Mouse (Mus musculus) kidney, postnatal 0 days (tissue): ENCODE data around the gene Pde4d. TPM values are rescaled to one million over a fixed set of nuclear protein-coding genes. Genes with fewer than 3 reads are reported as not detected.

Experiments used
- ATAC-seq: fragments of 200-750 bp; cut with Nextera tagmentation; replicated peaks from 2 replicates; pipeline ENCODE4 v1.8.0; 2017; ENCODE audit warnings: low read depth, moderate number of reproducible peaks, moderate TSS enrichment, moderate library complexity; ENCODE audit not compliant: low FRiP score
- DNase-seq: peaks from one replicate; pipeline ENCODE4 v3.0.0-alpha.2; 2016; ENCODE audit warnings: low spot score
- H3K27ac ChIP-seq: fragments of 300-500 bp; sonication (generic); 2 replicates; pipeline ENCODE4 v1.5.1; 2014; ENCODE audit warnings: mild to moderate bottlenecking
- H3K27me3 ChIP-seq: fragments of 300-500 bp; sonication (generic); 2 replicates; pipeline ENCODE4 v1.6.1; 2014; ENCODE audit warnings: low read length, mixed read lengths; ENCODE audit not compliant: insufficient read depth
- H3K36me3 ChIP-seq: fragments of 300-500 bp; sonication (generic); 2 replicates; pipeline ENCODE4 v1.6.1; 2014; ENCODE audit warnings: low read length, mixed read lengths; ENCODE audit not compliant: insufficient read depth
- H3K4me1 ChIP-seq: fragments of 300-500 bp; sonication (generic); replicated peaks from 2 replicates; pipeline ENCODE4 v1.6.1; 2014; ENCODE audit warnings: antibody characterized with exemption, low read length, mixed read lengths; ENCODE audit not compliant: insufficient read depth
- H3K4me2 ChIP-seq: fragments of 300-500 bp; sonication (generic); 2 replicates; pipeline ENCODE4 v1.6.1; 2014; ENCODE audit warnings: mild to moderate bottlenecking, low read length, moderate library complexity, mixed read lengths
- H3K4me3 ChIP-seq: fragments of 300-500 bp; sonication (generic); replicated peaks from 2 replicates; pipeline ENCODE4 v1.5.1; 2014; ENCODE audit warnings: low read depth, low read length
- H3K9ac ChIP-seq: fragments of 300-500 bp; sonication (generic); 2 replicates; pipeline ENCODE4 v1.6.1; 2014; ENCODE audit warnings: low read depth, low read length
- H3K9me3 ChIP-seq: fragments of 300-500 bp; sonication (generic); replicated peaks from 2 replicates; pipeline ENCODE4 v1.6.1; 2016; ENCODE audit warnings: low read length, inconsistent platforms, mixed read lengths
- CTCF ChIP-seq: IDR thresholded peaks from 2 replicates; pipeline ENCODE4 v1.5.1; 2016; ENCODE audit warnings: antibody characterized with exemption, low read depth, mild to moderate bottlenecking, moderate library complexity
- WGBS: fragments of 180-500 bp; shearing (Covaris S2); extraction: QIAGEN DNeasy Blood & Tissue Kit; methylation state at CpG from one replicate; pipeline ENCODE4 v1.1.7; 2014; 5-methylcytosine and 5-hydroxymethylcytosine counted together
- polyA plus RNA-seq: library from polyadenylated mRNA; unstranded; fragments of >200 nt; fragmentation: Nextera tagmentation; extraction: Ambion mirVana; gene quantifications from 2 replicates; pipeline ENCODE4 v1.2.1, GENCODE M21; 2015

Pde4d gene
- polyA plus RNA-seq, 1 experiment from 2014 or later: 7.1 TPM

DNA sequence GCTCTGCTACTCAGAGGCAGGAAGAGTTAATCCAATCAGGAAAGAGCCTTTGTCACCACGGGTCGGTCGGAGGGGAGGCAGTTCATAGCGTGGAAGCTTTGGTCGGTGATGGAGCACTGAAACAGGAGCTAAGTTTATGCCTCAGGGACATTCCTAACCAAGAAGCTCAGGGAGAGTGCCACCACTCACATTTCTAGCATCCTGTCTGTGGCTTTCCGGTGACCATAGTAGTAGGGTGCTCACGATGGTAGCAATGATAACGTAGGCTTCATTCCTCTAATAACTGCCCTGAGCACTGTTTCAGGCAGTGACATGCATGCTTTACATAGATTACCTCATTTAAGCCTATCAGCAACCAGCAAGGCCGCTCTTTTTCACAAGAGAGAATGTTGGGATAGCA is 755.8 kb downstream of the Pde4d start:
- Histone ChIP-seq H3K4me3 (no peak overlapping the region), H3K4me2 (no peak overlapping the region), H3K9ac (no peak overlapping the region), H3K9me3 (no peaks in the 10 kb centered on the region), H3K4me1 (no peaks in the 10 kb centered on the region), H3K27ac (no peak overlapping the region), H3K36me3 (no peaks in the 10 kb centered on the region), H3K27me3 (no peaks in the 10 kb centered on the region)
- no peak for TF ChIP-seq CTCF
- ATAC-seq (no peak), DNase-seq (no peak)
- WGBS: 44% methylated on average over 9 of the region's 9 CpGs

- Histone ChIP-seq H3K27ac (no peak overlapping the region), H3K36me3 (no peaks in the 10 kb centered on the region), H3K9me3 (no peaks in the 10 kb centered on the region), H3K9ac (no peak overlapping the region), H3K4me2 (no peak overlapping the region), H3K4me3 (no peak overlapping the region), H3K27me3 (no peaks in the 10 kb centered on the region), H3K4me1 (no peaks in the 10 kb centered on the region)
- WGBS: 92% methylated on average over 16 of the region's 16 CpGs
- no peak for ATAC-seq
- no peak for DNase-seq
- no peak for TF ChIP-seq CTCF
These were observed 758.9 kb downstream of the Pde4d start for GRCm38 (mm10) chr13:109208607-109209006.

GRCm38 (mm10) chr13:109209413-109209812 is 759.7 kb downstream of the Pde4d start:
- no peak overlapping the region for H3K27ac ChIP-seq
- DNase-seq (no peak), ATAC-seq (no peak)
- H3K4me3 ChIP-seq: no peak overlapping the region
- WGBS: 61% methylated on average over 6 of the region's 6 CpGs
- H3K4me2 ChIP-seq: no peak overlapping the region
- H3K9me3 ChIP-seq: no peaks in the 10 kb centered on the region
- H3K27me3 ChIP-seq: no peaks in the 10 kb centered on the region
- H3K36me3 ChIP-seq: no peaks in the 10 kb centered on the region
- no peak for TF ChIP-seq CTCF
- H3K9ac ChIP-seq: no peak overlapping the region
- H3K4me1 ChIP-seq: no peaks in the 10 kb centered on the region

GRCm38 (mm10) chr13:109210403-109210802 is 760.7 kb downstream of the Pde4d start:
- Histone ChIP-seq H3K4me1 (no peaks in the 10 kb centered on the region), H3K27me3 (no peaks in the 10 kb centered on the region), H3K9me3 (no peaks in the 10 kb centered on the region), H3K27ac (no peak overlapping the region), H3K9ac (no peak overlapping the region), H3K4me2 (no peak overlapping the region), H3K4me3 (no peak overlapping the region), H3K36me3 (no peaks in the 10 kb centered on the region)
- DNase-seq: peak; percentile 81
- ATAC-seq: no peak
- TF ChIP-seq CTCF: peak; percentile 94
- 3% methylated on average over 4 of the region's 4 CpGs for WGBS

GRCm38 (mm10) chr13:109211471-109211870 is 761.7 kb downstream of the Pde4d start:
- ATAC-seq (no peak), DNase-seq (no peak)
- Histone ChIP-seq H3K4me2 (peak overlapping the region; percentile 33; the same call in 1 of the 2 replicates), H3K9me3 (no peaks in the 10 kb centered on the region), H3K4me1 (no peaks in the 10 kb centered on the region), H3K9ac (no peak overlapping the region), H3K4me3 (0 out of 2 replicates have a peak overlapping the region, but pooled peaks have one; percentile 13), H3K27me3 (no peaks in the 10 kb centered on the region), H3K36me3 (no peaks in the 10 kb centered on the region), H3K27ac (no peak overlapping the region)
- WGBS: 58% methylated on average over 8 of the region's 8 CpGs
- no peak for TF ChIP-seq CTCF

- Histone ChIP-seq H3K36me3 (no peaks in the 10 kb centered on the region), H3K27ac (no peak overlapping the region), H3K4me3 (peak overlapping the region; percentile 13; the same call in 1 of the 2 replicates), H3K9me3 (no peaks in the 10 kb centered on the region), H3K4me1 (no peaks in the 10 kb centered on the region), H3K27me3 (no peaks in the 10 kb centered on the region), H3K4me2 (peak overlapping the region; percentile 33; the same call in 1 of the 2 replicates), H3K9ac (no peak overlapping the region)
- WGBS: 45% methylated on average over 16 of the region's 16 CpGs
- no peak for ATAC-seq
- no peak for DNase-seq
- no peak for TF ChIP-seq CTCF
These were observed 762.3 kb downstream of the Pde4d start for GRCm38 (mm10) chr13:109211941-109212487.
